Mouse (Mus musculus) embryonic facial prominence, embryonic 11.5 days (tissue): ENCODE data around the gene Pbx4. TPM values are rescaled to one million over a fixed set of nuclear protein-coding genes. Genes with fewer than 3 reads are reported as not detected.

Source experiments
- ATAC-seq: fragments of 200-750 bp; cut with Nextera tagmentation; replicated peaks from 2 replicates; pipeline ENCODE4 v1.8.0; 2017; ENCODE audit warnings: low read depth; ENCODE audit not compliant: insufficient number of reproducible peaks, low FRiP score, low TSS enrichment
- DNase-seq: peaks from one replicate; pipeline ENCODE4 v3.0.0-alpha.2; 2015; ENCODE audit warnings: low spot score
- H3K27ac ChIP-seq: fragments of 300-500 bp; sonication (generic); replicated peaks from 2 replicates; pipeline ENCODE4 v1.5.1; 2014; ENCODE audit warnings: mild to moderate bottlenecking, low read depth, low read length, control low read depth
- H3K27me3 ChIP-seq: fragments of 300-500 bp; sonication (generic); 2 replicates; pipeline ENCODE4 v1.6.1; 2014; ENCODE audit warnings: mild to moderate bottlenecking, low read length, moderate library complexity, mixed read lengths; ENCODE audit not compliant: control insufficient read depth, insufficient read depth
- H3K36me3 ChIP-seq: fragments of 300-500 bp; sonication (generic); replicated peaks from 2 replicates; pipeline ENCODE4 v1.6.1; 2014; ENCODE audit warnings: low read depth, mild to moderate bottlenecking, low read length, moderate library complexity, mixed read lengths; ENCODE audit not compliant: control insufficient read depth, insufficient read depth
- H3K4me1 ChIP-seq: fragments of 300-500 bp; sonication (generic); 2 replicates; pipeline ENCODE4 v1.6.1; 2014; ENCODE audit warnings: low read length, mixed read lengths; ENCODE audit not compliant: control insufficient read depth, insufficient read depth
- H3K4me2 ChIP-seq: fragments of 300-500 bp; sonication (generic); 2 replicates; pipeline ENCODE4 v1.6.1; 2014; ENCODE audit warnings: low read depth, mild to moderate bottlenecking, control low read depth, low read length, moderate library complexity
- H3K4me3 ChIP-seq: fragments of 300-500 bp; sonication (generic); 2 replicates; pipeline ENCODE4 v1.5.1; 2014; ENCODE audit warnings: low read depth, low read length, control low read depth
- H3K9ac ChIP-seq: fragments of 300-500 bp; sonication (generic); replicated peaks from 2 replicates; pipeline ENCODE4 v1.6.1; 2014; ENCODE audit warnings: mild to moderate bottlenecking, control low read depth, low read length
- H3K9me3 ChIP-seq: fragments of 300-500 bp; sonication (generic); replicated peaks from 2 replicates; pipeline ENCODE4 v1.6.1; 2016; ENCODE audit warnings: mild to moderate bottlenecking, low read length, inconsistent platforms, mixed read lengths; ENCODE audit not compliant: control insufficient read depth
- WGBS: fragments of 180-500 bp; shearing (Covaris S2); extraction: QIAGEN DNeasy Blood & Tissue Kit; methylation state at CpG from one replicate; pipeline ENCODE4 v1.1.7; 2014; 5-methylcytosine and 5-hydroxymethylcytosine counted together
- polyA plus RNA-seq: library from polyadenylated mRNA; unstranded; fragments of >200 nt; fragmentation: Nextera tagmentation; extraction: Ambion mirVana; gene quantifications from 2 replicates; pipeline ENCODE4 v1.2.1, GENCODE M21; 2014

Pbx4 gene
- 13.8 and 14.9 TPM in 2 replicates for polyA plus RNA-seq

DNA sequence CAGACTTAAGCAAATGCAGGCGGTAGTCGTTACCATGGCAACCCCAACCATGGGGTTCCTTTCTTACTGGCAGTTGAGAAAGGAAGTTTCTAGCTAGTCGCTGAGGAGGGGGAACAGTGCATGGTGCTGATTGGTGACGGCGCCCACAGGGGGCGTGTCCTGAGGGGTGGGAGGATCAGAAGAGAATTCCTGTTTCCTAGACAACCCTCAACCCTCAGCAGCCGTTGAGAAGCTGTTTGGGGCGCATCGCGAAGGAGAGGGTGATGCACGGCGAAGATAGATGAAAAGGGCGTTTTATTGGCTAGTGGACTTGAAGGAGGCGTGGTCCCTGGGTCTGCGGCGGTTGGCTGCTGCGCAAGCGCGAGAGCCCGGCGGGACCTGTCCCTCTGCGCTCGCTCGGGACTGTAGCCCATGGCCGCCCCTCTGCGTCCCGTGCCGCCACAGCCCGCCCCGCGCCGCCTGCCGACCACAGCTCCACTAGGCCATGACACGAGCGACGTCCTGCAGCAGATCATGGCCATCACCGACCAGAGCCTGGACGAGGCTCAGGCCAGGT is at the start of gene Pbx4:
Gene Pbx4 (plus strand): TSS at position 194 of the 556 bp plus-strand sequence.
- Histone ChIP-seq H3K27ac (peak within 1 kb of the TSS; percentile 25), H3K9me3 (no peaks in the 10 kb centered on the region), H3K4me3 (peak within 1 kb of the TSS; percentile 52), H3K9ac (peak within 1 kb of the TSS; percentile 69), H3K4me1 (no peaks in the 10 kb centered on the region), H3K27me3 (no peaks in the 10 kb centered on the region), H3K36me3 (no peaks in the 10 kb centered on the region; the same call in 1 of the 2 replicates), H3K4me2 (peak within 1 kb of the TSS; percentile 88)
- under 1% methylated on average over 38 of the region's 38 CpGs for WGBS
- ATAC-seq (peak; percentile 98), DNase-seq (peak; percentile 99)

DNA sequence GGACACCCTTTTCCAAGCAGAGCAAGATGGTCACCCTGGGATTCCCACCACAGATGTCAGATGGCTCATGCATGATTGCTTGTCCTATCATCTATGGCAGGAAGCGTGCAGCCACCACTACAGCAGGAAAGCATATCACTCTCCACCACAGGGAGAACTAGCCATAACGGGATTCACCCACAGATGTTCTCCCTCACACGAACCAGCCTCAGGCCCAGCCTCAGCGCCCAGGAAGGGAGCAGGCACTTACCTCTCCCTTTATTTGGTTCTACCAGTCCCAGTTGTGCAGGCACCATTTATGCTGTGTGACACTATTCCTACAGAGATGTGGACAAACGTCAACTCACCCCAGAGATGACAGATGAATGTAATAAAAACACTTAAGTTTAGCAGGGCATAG is 43.2 kb upstream of the Pbx4 start:
- H3K4me2 ChIP-seq: no peak overlapping the region
- DNase-seq (no peak), ATAC-seq (no peak)
- no peak overlapping the region for H3K9ac ChIP-seq
- H3K4me1 ChIP-seq: no peaks in the 10 kb centered on the region
- H3K36me3 ChIP-seq: no peaks in the 10 kb centered on the region; the same call in 1 of the 2 replicates
- no peak overlapping the region for H3K4me3 ChIP-seq
- no peak overlapping the region for H3K27ac ChIP-seq
- 91% methylated on average over 5 of the region's 5 CpGs for WGBS
- H3K27me3 ChIP-seq: no peaks in the 10 kb centered on the region
- no peaks in the 10 kb centered on the region for H3K9me3 ChIP-seq

DNA sequence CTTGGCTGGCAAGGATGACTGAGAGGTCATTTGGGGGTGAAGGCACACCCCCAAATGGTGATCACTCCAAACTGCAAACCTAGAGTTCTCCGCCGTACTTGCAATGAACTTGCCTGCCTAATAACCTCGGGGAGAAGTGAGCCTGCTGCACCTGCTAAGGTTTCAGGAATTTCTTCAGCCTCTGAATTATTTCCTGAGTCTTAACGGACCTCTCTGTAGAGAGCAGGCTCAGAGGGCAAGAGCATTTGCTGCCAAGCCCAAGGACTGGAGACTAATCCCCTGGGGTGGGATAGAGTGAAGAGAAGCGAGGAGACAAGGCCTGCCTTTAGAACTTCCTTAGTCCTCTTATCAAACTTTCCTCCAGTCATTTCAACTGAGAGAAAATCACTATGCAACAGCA is 42.6 kb upstream of the Pbx4 start:
- H3K9ac ChIP-seq: no peak overlapping the region
- H3K36me3 ChIP-seq: no peaks in the 10 kb centered on the region; the same call in 1 of the 2 replicates
- H3K4me3 ChIP-seq: no peak overlapping the region
- ATAC-seq (no peak), DNase-seq (no peak)
- H3K9me3 ChIP-seq: no peaks in the 10 kb centered on the region
- no peaks in the 10 kb centered on the region for H3K4me1 ChIP-seq
- no peaks in the 10 kb centered on the region for H3K27me3 ChIP-seq
- WGBS: 63% methylated on average over 5 of the region's 5 CpGs
- H3K27ac ChIP-seq: no peak overlapping the region
- no peak overlapping the region for H3K4me2 ChIP-seq

DNA sequence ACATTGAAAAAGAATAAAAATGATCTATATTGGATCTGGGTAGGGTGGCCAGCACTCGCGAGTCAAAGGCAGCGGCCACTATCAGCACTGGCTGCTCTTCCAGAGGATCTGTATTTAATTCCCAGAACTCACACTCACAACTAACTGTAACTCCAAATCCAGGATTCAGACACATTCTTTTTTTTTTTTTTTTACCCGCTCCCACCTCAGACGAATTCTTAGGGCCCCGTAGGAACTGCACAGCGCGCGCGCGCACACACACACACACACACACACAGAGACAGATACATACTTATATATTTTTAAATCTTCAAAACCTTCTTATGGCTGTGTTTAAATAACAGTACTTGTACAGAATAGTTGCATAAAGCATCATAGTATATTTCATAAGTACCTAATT is 41.9 kb upstream of the Pbx4 start:
- peak overlapping the region; percentile 100 for H3K4me3 ChIP-seq
- ATAC-seq (no peak), DNase-seq (peak; percentile 10)
- H3K36me3 ChIP-seq: peaks cover 1% of the 10 kb centered on the region; the same call in 1 of the 2 replicates
- no peaks in the 10 kb centered on the region for H3K27me3 ChIP-seq
- no peak overlapping the region; the same call in 1 of the 2 replicates for H3K27ac ChIP-seq
- H3K9me3 ChIP-seq: no peaks in the 10 kb centered on the region
- WGBS: 35% methylated on average over 11 of the region's 11 CpGs
- peak overlapping the region; percentile 36 for H3K4me2 ChIP-seq
- H3K9ac ChIP-seq: peak overlapping the region; percentile 97
- no peaks in the 10 kb centered on the region for H3K4me1 ChIP-seq

DNA sequence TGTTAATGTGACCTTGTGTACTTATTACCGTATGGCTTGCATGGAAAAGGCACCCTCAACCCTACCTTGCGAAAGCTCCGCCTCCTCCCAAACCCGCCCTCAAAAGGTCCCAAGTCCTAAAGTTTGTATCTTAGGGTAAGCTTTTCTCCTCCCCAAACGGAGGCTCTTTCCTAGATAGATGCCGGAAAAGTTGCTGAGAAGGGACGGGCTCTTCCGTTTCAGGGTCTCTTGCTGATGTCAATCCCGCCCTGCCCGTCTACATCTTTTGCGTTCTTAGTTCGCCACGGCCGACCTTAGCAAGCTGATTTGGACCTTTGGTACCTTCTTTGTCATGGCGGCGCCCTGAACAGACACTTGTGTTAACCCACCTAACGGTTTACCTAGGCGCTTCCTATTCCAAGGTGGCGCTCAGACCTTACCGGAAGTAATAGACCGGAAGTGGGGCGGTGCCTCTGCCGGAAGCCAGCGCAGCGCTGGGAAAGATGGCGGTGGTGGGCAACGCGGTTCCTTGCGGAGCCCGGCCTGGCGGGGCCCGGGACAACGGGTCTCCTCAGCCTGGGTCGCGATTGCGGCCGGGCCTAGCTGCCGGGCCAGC is 41.4 kb upstream of the Pbx4 start, which contains the start of the genes Atp13a1 and Zfp866:
Gene Atp13a1 (plus strand): TSS at position 391 of the 595 bp plus-strand sequence.
Gene Zfp866 (minus strand): TSS at position 406 of the 595 bp plus-strand sequence.
- Histone ChIP-seq H3K27me3 (no peaks in the 10 kb centered on the region), H3K36me3 (peaks cover 2% of the 10 kb centered on the region; the same call in 1 of the 2 replicates), H3K9me3 (no peaks in the 10 kb centered on the region), H3K27ac (peak within 1 kb of the TSS; percentile 75), H3K4me2 (peak within 1 kb of the TSS; percentile 57), H3K4me1 (no peaks in the 10 kb centered on the region), H3K4me3 (peak within 1 kb of the TSS; percentile 100), H3K9ac (peak within 1 kb of the TSS; percentile 97)
- under 1% methylated on average over 33 of the region's 38 CpGs for WGBS
- ATAC-seq: peak; percentile 89
- DNase-seq: peak; percentile 92

DNA sequence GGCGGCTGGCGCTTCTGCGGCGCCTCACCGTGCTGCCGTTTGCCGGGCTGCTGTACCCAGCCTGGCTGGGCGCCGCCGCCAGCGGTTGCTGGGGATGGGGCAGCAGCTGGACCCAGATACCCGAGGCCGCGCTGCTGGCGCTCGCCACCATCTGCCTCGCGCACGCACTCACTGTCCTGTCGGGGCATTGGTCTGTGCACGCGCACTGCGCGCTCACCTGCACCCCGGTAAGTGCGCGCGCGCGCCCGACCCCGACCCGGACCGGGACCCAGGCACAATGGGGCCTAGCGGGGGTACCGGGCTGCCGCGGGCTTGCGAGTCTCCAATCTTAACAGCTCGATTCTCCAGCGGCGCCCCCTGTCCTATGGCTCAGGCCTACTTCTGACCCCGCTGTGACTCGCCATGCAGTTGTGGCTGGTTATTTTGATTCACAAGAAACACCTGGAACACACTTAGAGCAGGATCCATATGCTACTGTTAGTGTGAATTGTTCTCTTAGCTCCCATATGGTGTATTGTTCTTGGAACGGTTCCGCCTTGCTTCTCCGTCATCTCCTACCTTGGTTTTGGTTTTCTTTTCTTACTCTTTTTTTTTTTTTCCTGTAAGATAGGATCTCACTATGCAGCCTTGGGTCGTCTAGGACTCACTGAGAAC is 40.7 kb upstream of the Pbx4 start:
- Histone ChIP-seq H3K9ac (peak overlapping the region; percentile 97), H3K27me3 (no peaks in the 10 kb centered on the region), H3K27ac (peak overlapping the region; percentile 75), H3K4me3 (peak overlapping the region; percentile 100), H3K4me2 (peak overlapping the region; percentile 57), H3K36me3 (peaks cover 6% of the 10 kb centered on the region), H3K9me3 (no peaks in the 10 kb centered on the region), H3K4me1 (no peaks in the 10 kb centered on the region)
- ATAC-seq (peak; percentile 61), DNase-seq (peak; percentile 56)
- under 1% methylated on average over 37 of the region's 48 CpGs for WGBS

DNA sequence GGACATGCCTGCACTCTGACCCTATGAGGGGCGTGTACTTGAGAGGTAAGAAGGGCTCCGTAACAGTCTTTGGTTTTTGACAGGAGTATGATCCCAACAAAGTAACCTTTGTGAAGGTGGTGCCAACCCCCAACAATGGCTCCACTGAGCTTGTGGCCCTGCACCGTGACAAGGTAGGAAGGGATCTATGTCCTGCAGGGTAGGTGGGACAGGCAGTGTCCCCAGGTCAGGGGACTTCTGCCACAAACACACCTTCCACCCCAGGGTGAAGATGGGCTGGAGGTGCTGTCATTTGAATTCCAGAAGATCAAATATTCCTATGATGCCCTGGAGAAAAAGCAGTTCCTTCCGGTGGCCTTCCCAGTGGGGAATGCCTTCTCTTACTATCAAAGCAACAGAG is 38.6 kb upstream of the Pbx4 start:
- WGBS: 91% methylated on average over 4 of the region's 4 CpGs
- H3K9me3 ChIP-seq: no peaks in the 10 kb centered on the region
- H3K9ac ChIP-seq: no peak overlapping the region
- H3K4me3 ChIP-seq: no peak overlapping the region
- H3K27ac ChIP-seq: no peak overlapping the region
- no peak for DNase-seq
- no peaks in the 10 kb centered on the region for H3K4me1 ChIP-seq
- no peaks in the 10 kb centered on the region for H3K27me3 ChIP-seq
- H3K36me3 ChIP-seq: peaks cover 20% of the 10 kb centered on the region
- no peak for ATAC-seq
- H3K4me2 ChIP-seq: no peak overlapping the region

DNA sequence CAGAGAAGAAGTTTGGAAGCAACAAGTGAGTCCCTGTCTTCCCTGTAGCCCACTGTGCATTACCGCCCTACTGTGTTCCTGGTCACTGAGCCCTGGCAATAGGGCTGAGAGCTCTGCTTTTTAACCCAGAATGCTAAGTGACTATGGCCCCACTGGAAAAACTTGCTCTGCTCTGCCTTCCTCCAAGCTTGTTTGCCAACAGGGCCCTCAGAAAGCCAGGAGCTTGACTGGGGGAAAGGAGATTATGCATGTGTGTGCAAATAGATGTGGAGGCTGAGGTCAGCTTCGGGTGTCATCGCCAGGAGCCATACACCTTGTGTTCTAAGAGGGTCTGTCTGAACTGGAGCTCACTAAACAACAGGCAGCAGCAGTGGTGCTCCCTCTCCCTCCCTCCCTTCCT is 38.2 kb upstream of the Pbx4 start:
- H3K4me1 ChIP-seq: no peaks in the 10 kb centered on the region
- H3K27me3 ChIP-seq: no peaks in the 10 kb centered on the region
- WGBS: 98% methylated on average over 3 of the region's 3 CpGs
- DNase-seq: no peak
- ATAC-seq: no peak
- no peak overlapping the region for H3K27ac ChIP-seq
- H3K4me2 ChIP-seq: no peak overlapping the region
- no peak overlapping the region for H3K9ac ChIP-seq
- no peak overlapping the region for H3K4me3 ChIP-seq
- peaks cover 21% of the 10 kb centered on the region for H3K36me3 ChIP-seq
- H3K9me3 ChIP-seq: no peaks in the 10 kb centered on the region
